Mouse (Mus musculus) retina, postnatal 7 days (tissue): Measurements from ENCODE around the gene Ptgfr.

Experiments
- DNase-seq: peaks from one replicate; pipeline ENCODE4 v3.0.0-alpha.2; 2012; ENCODE audit warnings: low read depth, low spot score

The Ptgfr gene

GRCm38 (mm10) chr3:151836871-151837680 lies at the start of gene Ptgfr:
Ptgfr (minus strand) TSS chr3:151837630.
- DNase-seq = no peak

DNA sequence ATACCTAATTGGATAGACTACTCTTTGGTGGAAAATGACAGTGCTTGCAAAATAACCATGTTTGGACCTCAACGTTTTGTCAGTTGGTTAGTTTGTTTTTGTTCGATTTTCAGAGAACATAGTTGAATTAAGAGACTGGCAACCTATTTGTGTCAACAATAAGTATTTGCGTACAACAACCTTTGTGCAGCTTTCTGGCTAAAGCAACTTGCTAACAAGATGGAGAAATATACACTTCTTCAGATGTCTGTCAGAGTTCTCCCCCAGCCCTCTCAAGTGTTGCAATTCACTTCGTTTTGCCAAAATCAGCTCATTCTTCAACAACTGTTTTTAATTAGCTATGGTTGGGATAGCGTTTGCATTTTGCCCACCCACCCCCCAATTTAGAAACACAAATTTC lies 46.5 kb upstream of the Ptgfr start:
- no peak for DNase-seq

GRCm38 (mm10) chr3:151879981-151880380 lies 42.6 kb upstream of the Ptgfr start:
- no peak for DNase-seq

GRCm38 (mm10) chr3:151868970-151869369 lies 31.5 kb upstream of the Ptgfr start:
- DNase-seq = no peak

DNA sequence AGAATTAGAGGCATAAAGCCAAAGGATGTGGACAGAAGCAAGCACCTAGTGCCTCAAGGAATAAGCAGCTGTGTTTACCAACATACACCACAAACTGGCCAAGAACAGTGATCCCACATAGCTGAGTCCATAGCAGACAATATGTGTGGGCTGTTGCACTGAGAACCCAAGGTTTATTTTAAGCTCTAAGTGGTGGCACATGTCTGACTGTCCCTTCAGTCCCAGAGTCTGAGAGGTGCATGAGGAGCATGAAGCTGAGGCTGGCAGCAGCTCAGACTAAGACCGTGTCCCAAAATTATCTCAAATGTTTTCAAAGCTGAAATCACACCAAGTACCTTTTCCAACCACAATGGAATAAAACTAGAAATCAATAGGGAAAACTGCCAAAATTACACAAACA lies 13.9 kb upstream of the Ptgfr start:
- no peak for DNase-seq

GRCm38 (mm10) chr3:151850621-151851020 lies 13.2 kb upstream of the Ptgfr start:
- DNase-seq = no peak

GRCm38 (mm10) chr3:151846292-151846691 lies 8.9 kb upstream of the Ptgfr start:
- DNase-seq = no peak

- no peak for DNase-seq
Measured at GRCm38 (mm10) chr3:151844361-151845154, 7.1 kb upstream of the Ptgfr start.

GRCm38 (mm10) chr3:151840688-151841087 lies 3.3 kb upstream of the Ptgfr start:
- no peak for DNase-seq

GRCm38 (mm10) chr3:151838372-151838771 lies 942 bp upstream of the Ptgfr start:
- DNase-seq = no peak

- no peak for DNase-seq
Measured at GRCm38 (mm10) chr3:151837749-151838148, 319 bp upstream of the Ptgfr start.

GRCm38 (mm10) chr3:151836451-151836850 lies 979 bp downstream of the Ptgfr start:
- no peak for DNase-seq

DNA sequence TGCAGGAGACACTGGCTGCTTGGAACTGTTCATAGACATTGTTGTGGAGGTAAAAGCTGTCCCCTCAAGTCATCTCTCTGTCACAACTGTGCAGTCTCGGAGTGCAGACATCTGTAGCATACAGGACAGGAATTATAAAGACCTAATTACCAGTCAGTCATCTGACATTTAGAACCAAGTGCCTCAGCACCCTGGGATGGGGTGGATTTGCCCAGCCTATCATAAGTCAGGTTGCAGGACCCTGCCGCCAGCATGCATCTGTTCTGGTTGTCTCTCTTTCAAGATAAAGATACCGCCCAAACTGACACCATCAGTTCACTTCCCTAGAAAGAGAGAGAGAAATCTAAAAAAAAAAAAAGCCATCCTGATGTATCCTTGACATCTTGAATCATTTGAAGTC lies 1.6 kb downstream of the Ptgfr start:
- DNase-seq = no peak

DNA sequence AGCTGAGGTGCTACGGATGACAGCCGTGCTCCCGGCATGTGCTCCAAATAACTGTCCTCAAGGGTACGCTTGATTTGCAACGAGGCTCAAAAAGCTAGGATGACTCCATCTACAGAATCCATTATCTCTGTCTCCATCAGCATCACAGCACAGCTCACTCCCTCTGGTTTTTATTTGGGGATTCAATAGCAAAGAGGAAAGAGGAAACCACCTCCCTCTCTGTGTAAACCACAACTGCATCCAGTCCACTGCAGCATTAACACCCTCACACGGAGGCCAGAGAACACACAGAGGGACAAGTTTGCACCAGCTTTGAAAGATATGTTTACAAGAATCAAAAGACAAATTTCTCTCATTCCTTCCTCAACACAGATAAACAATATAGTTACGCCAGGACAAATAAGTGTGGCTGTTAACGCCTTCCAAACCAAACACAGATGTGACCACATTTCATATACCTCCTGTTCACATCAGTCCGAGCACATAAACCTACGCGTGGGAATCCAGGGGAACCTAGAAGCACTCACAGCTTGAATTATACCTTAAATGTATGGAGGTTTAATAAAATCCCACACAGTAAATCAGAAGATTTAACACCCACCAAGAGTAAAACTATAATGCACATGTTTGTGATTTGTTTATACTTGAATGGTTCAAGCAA lies 9.3 kb downstream of the Ptgfr start:
- DNase-seq = no peak

- no peak for DNase-seq
Measured at GRCm38 (mm10) chr3:151819811-151820210, 17.6 kb downstream of the Ptgfr start.

GRCm38 (mm10) chr3:151818265-151818664 lies 19.2 kb downstream of the Ptgfr start:
- DNase-seq = no peak

- no peak for DNase-seq
Measured at GRCm38 (mm10) chr3:151808613-151809012, 28.8 kb downstream of the Ptgfr start.

DNA sequence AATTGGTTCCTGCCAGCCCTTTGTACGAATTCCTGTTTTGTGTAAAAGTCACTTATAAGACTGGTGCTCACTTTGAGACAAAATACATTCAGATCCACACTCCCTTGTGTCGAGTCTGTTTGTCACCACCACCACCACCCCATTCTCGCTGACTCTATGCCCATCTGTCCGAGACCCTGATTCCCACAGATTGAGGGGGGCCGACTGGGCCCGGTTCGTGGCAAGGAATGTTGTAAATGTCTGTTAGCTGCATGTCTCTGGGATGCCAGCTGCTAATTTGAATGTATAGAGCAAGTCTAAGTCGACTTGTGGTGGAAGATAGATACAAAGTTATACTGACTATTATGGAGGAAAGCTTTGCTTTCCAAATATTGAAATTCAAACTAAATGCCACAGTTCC lies 48.8 kb downstream of the Ptgfr start:
- no peak for DNase-seq

DNA sequence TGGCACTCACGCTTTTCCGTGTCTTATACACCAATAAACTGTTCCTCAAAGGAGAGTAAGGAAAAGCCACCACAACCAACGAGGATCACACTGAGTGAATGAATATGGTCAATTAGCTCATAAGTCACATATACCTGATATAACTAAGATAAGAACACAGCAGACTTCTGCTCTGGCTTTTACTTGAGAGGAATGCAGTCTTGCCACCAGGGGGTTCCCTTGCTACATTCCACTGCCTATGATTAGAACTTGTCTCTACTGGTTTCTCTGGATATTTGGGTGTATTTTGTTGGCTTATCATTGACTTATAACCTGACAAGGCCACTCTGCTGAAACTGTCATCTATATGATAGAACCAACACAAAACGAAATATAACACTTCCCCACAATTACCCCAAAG lies 62.3 kb downstream of the Ptgfr start:
- no peak for DNase-seq

DNA sequence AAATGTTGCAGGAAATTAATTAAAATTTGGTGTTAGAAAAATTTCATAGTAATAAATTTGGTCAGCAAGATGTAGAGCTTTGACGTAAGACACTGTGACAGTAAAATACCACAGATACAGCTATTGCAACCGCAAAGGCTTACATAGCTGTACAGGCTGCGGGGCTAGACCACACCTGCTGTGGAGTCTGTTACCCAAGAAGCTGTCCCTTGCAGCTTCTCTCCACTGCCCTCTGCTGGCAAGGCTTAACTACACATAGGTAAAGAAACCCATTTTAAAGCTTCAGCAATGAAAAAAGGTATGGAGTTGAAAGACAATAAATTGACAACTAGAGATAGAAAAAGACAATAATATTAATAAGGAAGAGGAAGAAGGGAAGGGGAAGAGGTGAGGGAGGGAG lies 66.4 kb downstream of the Ptgfr start:
- no peak for DNase-seq

DNA sequence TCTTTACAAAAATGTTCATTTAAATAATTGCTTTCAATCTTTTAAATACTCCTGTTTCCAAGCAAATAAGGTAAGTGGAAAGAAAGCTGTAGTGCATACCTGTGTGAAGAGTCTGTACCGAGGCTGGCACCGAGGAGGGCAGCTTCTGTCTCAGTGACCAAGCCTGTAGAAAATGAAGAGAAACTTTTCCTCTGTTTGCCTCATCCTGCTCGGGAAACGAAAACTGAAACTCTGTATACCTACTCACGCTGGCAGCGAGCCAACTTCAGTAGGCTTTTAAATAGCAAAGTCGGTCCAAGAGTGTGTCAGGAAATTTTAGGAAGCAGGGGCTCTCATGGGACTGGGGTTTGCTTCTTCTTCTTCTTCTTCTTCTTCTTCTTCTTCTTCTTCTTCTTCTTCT lies 87.7 kb downstream of the Ptgfr start, which contains the start of gene Ifi44:
TSS of gene Ifi44 (minus strand) at position 224 of the 400 bp plus-strand sequence.
- DNase-seq = no peak

DNA sequence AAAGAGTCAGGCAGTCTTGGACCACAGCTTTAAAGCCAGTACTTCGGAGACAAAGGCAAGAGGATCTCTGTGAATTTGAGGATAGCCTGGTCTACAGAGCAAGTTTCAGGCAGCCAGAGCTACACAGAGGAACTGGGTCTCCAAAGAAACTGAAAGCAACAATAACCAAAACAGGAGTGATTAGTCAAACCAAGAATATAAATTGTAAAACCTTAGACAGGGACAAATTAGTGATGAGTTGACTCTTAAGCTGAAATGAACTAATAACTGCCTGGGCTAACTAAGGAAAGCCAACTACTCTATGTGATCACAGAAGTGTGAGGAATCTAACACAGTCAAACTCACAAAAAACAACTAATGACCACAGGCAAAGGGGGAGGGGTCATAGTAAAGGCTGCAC lies 88.9 kb downstream of the Ptgfr start:
- DNase-seq = no peak
